Mouse (Mus musculus): ENCODE results near the gene Erlec1. TPM values are rescaled to one million over a fixed set of nuclear protein-coding genes. Genes with fewer than 3 reads are reported as not detected.

Gene Erlec1
- 22.7 and 27.2 TPM in 2 replicates for polyA plus RNA-seq (2012; rRNA removed; ENCODE audit: low replicate concordance)

DNA sequence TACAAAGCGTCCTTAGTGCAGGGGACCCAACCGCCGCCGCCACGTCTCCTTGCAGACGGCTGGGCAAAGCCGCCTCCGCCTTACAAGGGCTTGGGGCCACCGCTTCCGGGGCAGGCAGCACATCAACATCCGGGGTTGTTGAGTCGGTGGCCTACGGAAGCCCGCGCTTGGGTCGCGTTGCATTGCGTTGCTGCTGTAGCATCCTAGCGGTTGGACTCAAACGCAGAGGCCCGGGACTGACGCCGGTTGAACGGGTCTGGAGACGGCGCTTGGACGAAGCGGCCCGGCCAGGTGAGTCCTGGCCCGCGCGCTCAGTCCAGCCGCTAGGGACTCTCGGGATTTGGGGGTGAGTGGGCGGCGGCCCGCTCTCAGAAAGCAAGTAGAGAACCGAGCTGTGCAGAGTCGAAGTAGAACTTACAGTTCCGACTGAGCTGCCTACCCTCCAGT is at the start of gene Erlec1:
Gene Erlec1, minus strand, starts transcription at position 57 of the 447 bp plus-strand sequence.

GRCm38 (mm10) chr11:30985877-30986624 is 31.9 kb upstream of the Erlec1 start, which contains the start of gene Chac2:
Chac2 (minus strand) TSS chr11:30986350.

DNA sequence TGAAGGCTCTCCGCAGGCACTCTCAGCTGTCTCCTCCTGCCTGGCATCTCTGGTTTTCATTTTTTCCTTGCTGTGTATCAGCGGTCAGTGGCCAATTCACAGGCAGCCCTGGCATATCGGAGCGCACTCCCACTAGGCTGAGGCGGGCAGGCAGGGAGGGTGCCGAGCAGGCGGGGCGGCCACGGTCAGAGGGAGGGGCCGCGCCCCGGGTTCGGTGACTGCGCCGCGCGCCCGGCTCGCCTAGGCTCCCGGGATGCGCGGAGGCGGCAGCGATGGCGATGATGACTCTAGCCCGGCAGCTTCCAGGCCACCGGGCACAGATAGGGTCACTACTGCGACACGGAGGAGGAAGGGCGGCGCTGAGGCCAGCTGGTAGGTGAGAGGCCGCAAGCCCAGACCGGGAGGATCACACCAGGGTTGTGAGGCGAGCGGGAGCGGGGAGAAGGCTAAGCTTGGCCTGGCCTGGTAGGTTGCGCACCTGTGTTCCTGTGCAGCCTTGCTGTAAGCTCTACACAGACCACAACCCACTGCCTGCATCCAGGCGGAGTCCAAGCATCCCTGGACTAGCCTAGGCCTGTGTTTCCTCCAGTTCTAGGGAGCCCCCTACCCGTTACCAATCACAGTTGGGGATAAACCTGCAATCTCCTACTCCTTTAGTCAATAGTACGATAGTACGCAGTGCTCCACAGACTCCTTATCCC is 68.8 kb downstream of the Erlec1 start, which contains the start of the genes Gpr75 and Asb3:
Gene Gpr75, plus strand, starts transcription at position 188 of the 701 bp plus-strand sequence.
Gene Asb3, plus strand, starts transcription at position 246 of the 701 bp plus-strand sequence.

Other genes starting within 250 kb of the Erlec1 start
- 6.6 and 20.6 TPM in 2 replicates for gene Psme4, start 182.6 kb downstream of the Erlec1 start, polyA plus RNA-seq (2012; rRNA removed; ENCODE audit: low replicate concordance)
- 0.24 and 0.45 TPM in 2 replicates for gene Gpr75, start 69.0 kb downstream of the Erlec1 start, polyA plus RNA-seq (2012; rRNA removed; ENCODE audit: low replicate concordance)
- 1.4 and 4.2 TPM in 2 replicates for gene Asb3, start 68.9 kb downstream of the Erlec1 start, polyA plus RNA-seq (2012; rRNA removed; ENCODE audit: low replicate concordance)
- 1.8 and 2.3 TPM in 2 replicates for gene Chac2, start 32.0 kb upstream of the Erlec1 start, polyA plus RNA-seq (2012; rRNA removed; ENCODE audit: low replicate concordance)
- not detected in 2 replicates for gene Gm17332, start 228.1 kb upstream of the Erlec1 start, polyA plus RNA-seq (2012; rRNA removed; ENCODE audit: low replicate concordance)